Mouse (Mus musculus) G1E (cell line): ENCODE measurements at regions not wholly inside any gene's neighbourhood (a gene's known extent, or its start where the extent isn't known, plus 50 kb on each side); places are given as distances from the start of the nearest gene placed in this dataset.

Experiments used
- ATAC-seq: 2 replicates; pipeline ENCODE4 v1.8.0; 2016; ENCODE audit warnings: mild to moderate bottlenecking; ENCODE audit not compliant: insufficient number of reproducible peaks, poor library complexity, low FRiP score, severe bottlenecking; ENCODE audit errors: extremely low read depth
- DNase-seq: peaks from one replicate; pipeline ENCODE4 v3.0.0; 2012; ENCODE audit warnings: low spot score
- H3K27me3 ChIP-seq: 2 replicates; pipeline ENCODE4 v1.6.1; 2012; ENCODE audit warnings: mild to moderate bottlenecking, low read length, inconsistent platforms; ENCODE audit not compliant: insufficient read depth
- H3K36me3 ChIP-seq: replicated peaks from 2 replicates; pipeline ENCODE3; 2012; ENCODE audit warnings: mild to moderate bottlenecking, inconsistent platforms
- H3K4me1 ChIP-seq: 2 replicates; pipeline ENCODE4 v1.6.1; 2012; ENCODE audit warnings: low read depth, low read length, inconsistent platforms, mixed read lengths; ENCODE audit not compliant: insufficient read depth
- H3K4me3 ChIP-seq: 2 replicates; pipeline ENCODE4 v1.5.1; 2012; ENCODE audit warnings: low read depth, mild to moderate bottlenecking, inconsistent platforms, low read length, moderate library complexity, mixed read lengths
- H3K9me3 ChIP-seq: replicated peaks from 2 replicates; pipeline ENCODE4 v1.6.1; 2012; ENCODE audit warnings: inconsistent platforms
- CTCF ChIP-seq: IDR thresholded peaks from 2 replicates; pipeline ENCODE4 v1.5.1; 2012; ENCODE audit warnings: low read depth, low read length, inconsistent platforms, mixed read lengths
- GATA1 ChIP-seq: IDR thresholded peaks from 2 replicates; pipeline ENCODE4 v1.6.1; 2012; ENCODE audit warnings: borderline replicate concordance, low read length, inconsistent platforms, mixed read lengths
- GATA2 ChIP-seq: IDR thresholded peaks from 2 replicates; pipeline ENCODE4 v1.6.1; 2012; ENCODE audit warnings: low read depth, low read length, inconsistent platforms, borderline replicate concordance
- POLR2AphosphoS5 ChIP-seq: IDR thresholded peaks from 2 replicates; pipeline ENCODE4 v1.6.1; 2012; ENCODE audit warnings: low read depth, low read length, inconsistent platforms; ENCODE audit not compliant: insufficient replicate concordance
- TAL1 ChIP-seq: conservative IDR thresholded peaks from 2 replicates; pipeline ENCODE4 v1.6.1; 2012; ENCODE audit warnings: low read depth, low read length, inconsistent platforms, mixed read lengths

- H3K9me3 ChIP-seq, result no peaks in the 10 kb centered on the region
- ATAC-seq (no peak), DNase-seq (no peak)
- TF ChIP-seq POLR2AphosphoS5, result no peak
- no peak for TF ChIP-seq GATA1
- H3K4me1 ChIP-seq, result no peaks in the 10 kb centered on the region
- no peak overlapping the region for H3K4me3 ChIP-seq
- H3K27me3 ChIP-seq, result no peaks in the 10 kb centered on the region
- no peaks in the 10 kb centered on the region for H3K36me3 ChIP-seq
Observed at GRCm38 (mm10) chr14:111738943-111739342, 64.0 kb downstream of the Slitrk5 start.

- TF ChIP-seq TAL1 (no peak), GATA2 (no peak), GATA1 (no peak), POLR2AphosphoS5 (no peak), CTCF (no peak)
- no peak for ATAC-seq
Observed at GRCm38 (mm10) chr14:111763616-111764015, 88.7 kb downstream of the Slitrk5 start.

GRCm38 (mm10) chr14:111778152-111778551, 103.3 kb downstream of the Slitrk5 start:
- Histone ChIP-seq H3K9me3 (no peaks in the 10 kb centered on the region), H3K27me3 (no peaks in the 10 kb centered on the region), H3K36me3 (no peaks in the 10 kb centered on the region), H3K4me1 (no peaks in the 10 kb centered on the region), H3K4me3 (no peak overlapping the region)
- ATAC-seq, result peak; percentile 40
- DNase-seq, result peak; percentile 11
- no peak for TF ChIP-seq TAL1
- no peak for TF ChIP-seq GATA1
- TF ChIP-seq CTCF, result no peak; the same call in 1 of the 2 replicates
- TF ChIP-seq POLR2AphosphoS5, result no peak
- no peak for TF ChIP-seq GATA2

More at GRCm38 (mm10) chr14:111763616-111764015, 88.7 kb downstream of the Slitrk5 start:
- no peaks in the 10 kb centered on the region for H3K27me3 ChIP-seq
- H3K36me3 ChIP-seq, result no peaks in the 10 kb centered on the region
- H3K4me3 ChIP-seq, result no peak overlapping the region
- no peaks in the 10 kb centered on the region for H3K4me1 ChIP-seq
- no peaks in the 10 kb centered on the region for H3K9me3 ChIP-seq
- DNase-seq, result no peak

GRCm38 (mm10) chr14:111808025-111808424, 133.1 kb downstream of the Slitrk5 start:
- no peak overlapping the region for H3K4me3 ChIP-seq
- TF ChIP-seq TAL1 (no peak), GATA1 (no peak), CTCF (no peak), GATA2 (no peak), POLR2AphosphoS5 (no peak)

GRCm38 (mm10) chr14:111809871-111810270, 135.0 kb downstream of the Slitrk5 start:
- ATAC-seq, result no peak
- Histone ChIP-seq H3K36me3 (no peaks in the 10 kb centered on the region), H3K9me3 (no peaks in the 10 kb centered on the region), H3K4me3 (no peak overlapping the region), H3K4me1 (no peaks in the 10 kb centered on the region), H3K27me3 (no peaks in the 10 kb centered on the region)
- TF ChIP-seq GATA1, result no peak
- no peak for TF ChIP-seq CTCF
- TF ChIP-seq POLR2AphosphoS5, result no peak
- no peak for TF ChIP-seq GATA2
- TF ChIP-seq TAL1, result no peak
- DNase-seq, result no peak

More at GRCm38 (mm10) chr14:111808025-111808424, 133.1 kb downstream of the Slitrk5 start:
- no peaks in the 10 kb centered on the region for H3K36me3 ChIP-seq
- no peaks in the 10 kb centered on the region for H3K27me3 ChIP-seq
- H3K9me3 ChIP-seq, result no peaks in the 10 kb centered on the region
- ATAC-seq (no peak), DNase-seq (no peak)
- no peaks in the 10 kb centered on the region for H3K4me1 ChIP-seq

- TF ChIP-seq TAL1 (no peak), GATA1 (no peak), POLR2AphosphoS5 (no peak), GATA2 (no peak), CTCF (no peak)
- ATAC-seq (no peak), DNase-seq (no peak)
- no peaks in the 10 kb centered on the region for H3K9me3 ChIP-seq
- H3K27me3 ChIP-seq, result no peaks in the 10 kb centered on the region
- H3K4me1 ChIP-seq, result no peaks in the 10 kb centered on the region
- no peak overlapping the region for H3K4me3 ChIP-seq
- no peaks in the 10 kb centered on the region for H3K36me3 ChIP-seq
Observed at GRCm38 (mm10) chr14:111822047-111822730, 147.3 kb downstream of the Slitrk5 start.
